Mouse (Mus musculus) neural tube, embryonic 14.5 days (tissue): ENCODE measurements at regions not wholly inside any gene's neighbourhood (a gene's known extent, or its start where the extent isn't known, plus 50 kb on each side); places are given as distances from the start of the nearest gene placed in this dataset.

Source experiments
- ATAC-seq: fragments of 200-750 bp; cut with Nextera tagmentation; 2 replicates; pipeline ENCODE4 v1.8.0; 2017; ENCODE audit warnings: low read depth, mild to moderate bottlenecking, moderate TSS enrichment, moderate library complexity
- H3K27ac ChIP-seq: fragments of 300-500 bp; sonication (generic); 2 replicates; pipeline ENCODE4 v1.5.1; 2014; ENCODE audit warnings: low read depth, mild to moderate bottlenecking, control low read depth, low read length, moderate library complexity, mixed read lengths
- H3K27me3 ChIP-seq: fragments of 300-500 bp; sonication (generic); 2 replicates; pipeline ENCODE4 v1.6.1; 2014; ENCODE audit warnings: low read length; ENCODE audit not compliant: control insufficient read depth, insufficient read depth
- H3K36me3 ChIP-seq: fragments of 300-500 bp; sonication (generic); 2 replicates; pipeline ENCODE4 v1.6.1; 2014; ENCODE audit warnings: low read length, mixed read lengths; ENCODE audit not compliant: control insufficient read depth, insufficient read depth
- H3K4me1 ChIP-seq: fragments of 300-500 bp; sonication (generic); 2 replicates; pipeline ENCODE4 v1.6.1; 2014; ENCODE audit warnings: low read length; ENCODE audit not compliant: control insufficient read depth, insufficient read depth
- H3K4me2 ChIP-seq: fragments of 300-500 bp; sonication (generic); 2 replicates; pipeline ENCODE4 v1.6.1; 2014; ENCODE audit warnings: mild to moderate bottlenecking, low read depth, low read length, control low read depth
- H3K4me3 ChIP-seq: fragments of 300-500 bp; sonication (generic); 2 replicates; pipeline ENCODE4 v1.5.1; 2014; ENCODE audit warnings: low read depth, low read length, control low read depth, mixed read lengths
- H3K9ac ChIP-seq: fragments of 300-500 bp; sonication (generic); replicated peaks from 2 replicates; pipeline ENCODE4 v1.6.1; 2014; ENCODE audit warnings: low read depth, mild to moderate bottlenecking, control low read depth, low read length, mixed read lengths
- H3K9me3 ChIP-seq: fragments of 300-500 bp; sonication (generic); 2 replicates; pipeline ENCODE4 v1.6.1; 2016; ENCODE audit warnings: low read length; ENCODE audit not compliant: control insufficient read depth
- WGBS: fragments of 180-500 bp; shearing (Covaris S2); extraction: QIAGEN DNeasy Blood & Tissue Kit; methylation state at CpG from one replicate; pipeline ENCODE4 v1.1.7; 2014; 5-methylcytosine and 5-hydroxymethylcytosine counted together

DNA sequence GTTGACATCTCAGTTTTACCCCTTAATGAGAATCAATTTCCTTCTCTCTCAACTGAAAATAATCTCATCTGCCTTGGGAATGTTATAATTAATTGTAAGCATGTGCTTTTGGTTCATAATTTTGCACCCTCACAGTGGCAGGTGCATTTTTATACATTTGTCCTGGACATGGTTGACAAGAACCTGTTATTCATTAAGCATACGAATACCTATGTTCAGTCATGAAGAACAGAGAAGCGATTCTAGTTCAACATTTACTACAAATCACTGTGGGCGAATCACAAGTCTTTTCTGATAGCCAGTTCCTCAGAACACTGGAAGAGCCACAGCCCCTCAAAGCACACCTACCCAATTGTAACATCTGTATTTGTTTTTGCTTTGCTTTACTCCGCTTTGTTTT is 487.3 kb upstream of the Cblb start:
- ATAC-seq: no peak
- Histone ChIP-seq H3K9me3 (no peaks in the 10 kb centered on the region), H3K27ac (no peak overlapping the region), H3K27me3 (no peaks in the 10 kb centered on the region), H3K9ac (no peak overlapping the region), H3K4me1 (no peaks in the 10 kb centered on the region), H3K4me3 (no peak overlapping the region), H3K4me2 (no peak overlapping the region), H3K36me3 (no peaks in the 10 kb centered on the region)
- 84% methylated on average over 4 of the region's 4 CpGs for WGBS

DNA sequence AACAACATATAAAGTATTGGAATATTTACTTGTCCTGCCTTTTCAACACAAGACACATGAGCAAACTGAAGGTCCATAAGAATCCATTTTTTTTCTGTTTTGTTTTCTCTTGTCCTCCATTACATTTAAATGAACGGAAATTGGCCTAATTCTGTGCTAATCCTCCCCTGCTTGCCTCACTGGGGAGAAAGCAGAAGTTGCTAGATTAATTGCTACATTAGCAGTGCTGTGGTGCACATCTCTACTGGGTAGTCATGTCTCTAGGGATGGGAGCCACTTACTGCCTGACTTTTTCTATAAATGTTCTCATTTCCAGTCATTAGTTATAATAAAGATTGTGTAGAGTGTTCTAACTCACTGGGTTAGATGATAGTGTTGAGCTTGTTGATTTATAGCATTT is 484.0 kb upstream of the Cblb start:
- H3K4me1 ChIP-seq: no peaks in the 10 kb centered on the region
- H3K9me3 ChIP-seq: no peaks in the 10 kb centered on the region
- WGBS: 66% methylated on average over 1 of the region's 1 CpGs
- ATAC-seq: no peak
- no peaks in the 10 kb centered on the region for H3K36me3 ChIP-seq
- H3K27me3 ChIP-seq: no peaks in the 10 kb centered on the region
- H3K27ac ChIP-seq: no peak overlapping the region
- H3K4me2 ChIP-seq: no peak overlapping the region
- H3K4me3 ChIP-seq: no peak overlapping the region
- no peak overlapping the region for H3K9ac ChIP-seq

DNA sequence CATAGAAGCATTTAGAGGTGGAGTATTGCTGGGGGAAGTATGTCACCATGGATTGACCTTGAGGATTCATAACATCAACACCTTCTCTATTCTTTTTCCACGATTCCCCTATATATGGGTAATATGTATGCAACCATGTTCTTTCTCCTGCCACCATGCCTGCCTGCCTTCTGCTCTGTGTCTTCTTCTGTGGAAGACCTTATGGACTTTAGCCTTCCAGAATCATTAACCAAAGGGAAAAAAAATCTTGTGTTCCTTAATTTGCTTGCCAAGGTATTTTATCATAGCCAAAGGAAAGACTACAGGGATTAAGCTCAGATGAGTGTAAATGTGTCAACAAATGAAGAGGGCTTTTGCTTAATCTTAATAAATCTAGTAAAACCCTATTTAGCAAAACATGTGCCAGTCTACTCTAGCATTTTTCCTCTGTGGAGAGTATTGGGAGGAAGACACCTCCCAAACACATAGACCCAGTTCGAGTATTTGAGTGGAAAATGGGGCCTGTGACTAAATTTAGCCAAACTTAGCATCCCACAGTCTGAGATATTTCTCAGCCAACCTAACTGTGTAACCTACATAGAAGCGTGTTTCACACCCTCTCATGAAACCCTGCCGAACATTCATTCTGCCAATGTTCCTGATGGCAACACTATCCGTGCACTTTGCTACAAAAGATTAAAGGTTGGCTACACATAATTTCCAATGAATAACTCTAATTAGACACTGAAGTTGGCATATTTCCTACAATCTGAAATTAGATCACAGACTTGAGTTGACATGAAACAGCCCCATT is 468.0 kb upstream of the Cblb start:
- WGBS: 87% methylated on average over 5 of the region's 5 CpGs
- no peaks in the 10 kb centered on the region for H3K9me3 ChIP-seq
- H3K4me1 ChIP-seq: no peaks in the 10 kb centered on the region
- H3K36me3 ChIP-seq: no peaks in the 10 kb centered on the region
- ATAC-seq: no peak
- H3K27me3 ChIP-seq: no peaks in the 10 kb centered on the region
- H3K4me3 ChIP-seq: no peak overlapping the region
- no peak overlapping the region for H3K4me2 ChIP-seq
- no peak overlapping the region for H3K9ac ChIP-seq
- H3K27ac ChIP-seq: no peak overlapping the region

- H3K4me3 ChIP-seq: no peak overlapping the region
- no peaks in the 10 kb centered on the region for H3K4me1 ChIP-seq
- peak; percentile 65; the same call in 1 of the 2 replicates for ATAC-seq
- H3K36me3 ChIP-seq: no peaks in the 10 kb centered on the region
- H3K27me3 ChIP-seq: no peaks in the 10 kb centered on the region
- H3K27ac ChIP-seq: no peak overlapping the region
- H3K9me3 ChIP-seq: no peaks in the 10 kb centered on the region
- H3K4me2 ChIP-seq: no peak overlapping the region
- H3K9ac ChIP-seq: no peak overlapping the region
Observed at GRCm38 (mm10) chr16:51564064-51564463, 467.0 kb upstream of the Cblb start.

DNA sequence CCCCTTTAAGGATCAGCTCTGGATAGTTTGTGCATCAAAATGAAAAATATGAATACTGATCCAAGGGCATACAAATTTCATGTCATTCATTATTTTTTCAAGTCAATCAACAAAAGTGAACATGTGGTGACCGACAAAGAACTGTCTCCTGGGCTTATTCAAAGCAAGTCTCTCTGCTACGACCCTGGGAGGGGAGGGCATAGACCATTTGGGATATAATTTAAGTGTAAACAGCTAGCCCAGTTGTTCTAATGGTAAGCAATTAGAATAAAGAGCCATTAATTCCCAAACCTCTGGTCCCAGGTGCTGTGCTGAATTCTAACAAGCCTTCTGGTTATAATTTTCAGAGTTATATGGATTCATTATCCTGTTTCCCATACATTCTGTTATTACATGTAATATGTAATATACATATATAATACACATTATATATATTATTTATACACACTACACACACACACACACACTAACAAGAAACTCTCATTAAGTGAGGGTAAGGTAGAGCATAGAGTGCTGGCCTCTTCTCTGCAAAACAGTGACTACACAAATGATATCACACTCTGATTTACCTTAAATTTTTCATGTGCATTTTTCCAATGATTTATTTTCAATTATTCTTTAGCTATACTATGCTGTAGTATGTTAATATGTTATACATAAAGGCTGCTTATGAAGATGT is 453.0 kb upstream of the Cblb start:
- ATAC-seq: no peak; the same call in 1 of the 2 replicates
- Histone ChIP-seq H3K27ac (no peak overlapping the region), H3K9me3 (no peaks in the 10 kb centered on the region), H3K4me2 (no peak overlapping the region), H3K9ac (no peak overlapping the region), H3K4me1 (no peaks in the 10 kb centered on the region), H3K4me3 (no peak overlapping the region), H3K36me3 (no peaks in the 10 kb centered on the region), H3K27me3 (no peaks in the 10 kb centered on the region)
- 10% methylated on average over 2 of the region's 2 CpGs for WGBS

- Histone ChIP-seq H3K9ac (no peak overlapping the region), H3K4me3 (no peak overlapping the region), H3K9me3 (no peaks in the 10 kb centered on the region), H3K27ac (no peak overlapping the region), H3K27me3 (no peaks in the 10 kb centered on the region), H3K4me1 (no peaks in the 10 kb centered on the region), H3K36me3 (no peaks in the 10 kb centered on the region), H3K4me2 (no peak overlapping the region)
- no peak for ATAC-seq
- WGBS: 63% methylated on average over 1 of the region's 1 CpGs
Observed at GRCm38 (mm10) chr16:51580525-51580924, 450.5 kb upstream of the Cblb start.

- no peak overlapping the region for H3K4me3 ChIP-seq
- WGBS: 7% methylated on average over 2 of the region's 2 CpGs
- no peaks in the 10 kb centered on the region for H3K9me3 ChIP-seq
- peak; percentile 56; the same call in 1 of the 2 replicates for ATAC-seq
- no peak overlapping the region for H3K27ac ChIP-seq
- H3K36me3 ChIP-seq: no peaks in the 10 kb centered on the region
- no peaks in the 10 kb centered on the region for H3K27me3 ChIP-seq
- H3K9ac ChIP-seq: no peak overlapping the region
- H3K4me1 ChIP-seq: no peaks in the 10 kb centered on the region
- no peak overlapping the region for H3K4me2 ChIP-seq
Observed at GRCm38 (mm10) chr16:51589924-51590397, 441.1 kb upstream of the Cblb start.

GRCm38 (mm10) chr16:51617579-51617978 is 413.4 kb upstream of the Cblb start:
- H3K36me3 ChIP-seq: no peaks in the 10 kb centered on the region
- ATAC-seq: no peak
- no peak overlapping the region for H3K4me3 ChIP-seq
- H3K4me1 ChIP-seq: no peaks in the 10 kb centered on the region
- H3K9ac ChIP-seq: no peak overlapping the region
- H3K9me3 ChIP-seq: no peaks in the 10 kb centered on the region
- no peaks in the 10 kb centered on the region for H3K27me3 ChIP-seq
- no peak overlapping the region for H3K4me2 ChIP-seq
- no peak overlapping the region for H3K27ac ChIP-seq

- Histone ChIP-seq H3K4me3 (no peak overlapping the region), H3K4me2 (no peak overlapping the region), H3K4me1 (no peaks in the 10 kb centered on the region), H3K9me3 (no peaks in the 10 kb centered on the region), H3K9ac (no peak overlapping the region), H3K27me3 (no peaks in the 10 kb centered on the region), H3K36me3 (no peaks in the 10 kb centered on the region), H3K27ac (no peak overlapping the region)
- 85% methylated on average over 1 of the region's 1 CpGs for WGBS
- no peak for ATAC-seq
Observed at GRCm38 (mm10) chr16:51646646-51647045, 384.4 kb upstream of the Cblb start.
